Mouse (Mus musculus) liver, embryonic 13.5 days (tissue): ENCODE data around the gene Pccb. TPM values are rescaled to one million over a fixed set of nuclear protein-coding genes. Genes with fewer than 3 reads are reported as not detected.

Experiments used
- ATAC-seq: fragments of 200-750 bp; cut with Nextera tagmentation; 2 replicates; pipeline ENCODE4 v1.8.0; 2017; ENCODE audit warnings: low read depth, mild to moderate bottlenecking, moderate number of reproducible peaks, moderate library complexity
- DNase-seq: peaks from one replicate; pipeline ENCODE4 v3.0.0; 2022
- H3K27ac ChIP-seq: fragments of 300-500 bp; sonication (generic); 2 replicates; pipeline ENCODE4 v1.5.1; 2015; ENCODE audit warnings: moderate library complexity, mild to moderate bottlenecking, inconsistent platforms
- H3K27me3 ChIP-seq: fragments of 300-500 bp; sonication (generic); 2 replicates; pipeline ENCODE4 v1.6.1; 2015; ENCODE audit warnings: mild to moderate bottlenecking, inconsistent platforms
- H3K36me3 ChIP-seq: fragments of 300-500 bp; sonication (generic); 2 replicates; pipeline ENCODE4 v1.6.1; 2015; ENCODE audit warnings: mild to moderate bottlenecking, inconsistent platforms
- H3K4me1 ChIP-seq: fragments of 300-500 bp; sonication (generic); replicated peaks from 2 replicates; pipeline ENCODE4 v1.6.1; 2015; ENCODE audit warnings: inconsistent platforms
- H3K4me2 ChIP-seq: fragments of 300-500 bp; sonication (generic); 2 replicates; pipeline ENCODE4 v1.6.1; 2015; ENCODE audit warnings: inconsistent platforms, mild to moderate bottlenecking, moderate library complexity
- H3K4me3 ChIP-seq: fragments of 300-500 bp; sonication (generic); replicated peaks from 2 replicates; pipeline ENCODE4 v1.5.1; 2015; ENCODE audit warnings: mild to moderate bottlenecking, inconsistent platforms
- H3K9ac ChIP-seq: fragments of 300-500 bp; sonication (generic); 2 replicates; pipeline ENCODE4 v1.6.1; 2015; ENCODE audit warnings: mild to moderate bottlenecking, inconsistent platforms
- H3K9me3 ChIP-seq: fragments of 300-500 bp; sonication (generic); replicated peaks from 2 replicates; pipeline ENCODE4 v1.6.1; 2016; ENCODE audit warnings: inconsistent platforms
- WGBS: fragments of 180-500 bp; shearing (Covaris S2); methylation state at CpG from one replicate; pipeline ENCODE4 v1.1.7; 2015; ENCODE audit not compliant: insufficient replicate concordance; 5-methylcytosine and 5-hydroxymethylcytosine counted together
- polyA plus RNA-seq: library from polyadenylated mRNA; unstranded; fragments of >200 nt; fragmentation: Nextera tagmentation; extraction: Ambion mirVana; gene quantifications from 2 replicates; pipeline ENCODE4 v1.2.1, GENCODE M21; 2015

Gene Pccb
- polyA plus RNA-seq, 1 experiment from 2014 or later = 7.6 TPM

- peak overlapping the region; percentile 90 for H3K4me3 ChIP-seq
- H3K27ac ChIP-seq = peak overlapping the region; percentile 99
- peak overlapping the region; percentile 94 for H3K4me2 ChIP-seq
- ATAC-seq (peak; percentile 90), DNase-seq (peak; percentile 96)
- no peaks in the 10 kb centered on the region for H3K27me3 ChIP-seq
- 1% methylated on average over 62 of the region's 65 CpGs for WGBS
- H3K9me3 ChIP-seq = no peaks in the 10 kb centered on the region
- H3K9ac ChIP-seq = peak overlapping the region; percentile 96
- peaks cover 26% of the 10 kb centered on the region for H3K4me1 ChIP-seq
- H3K36me3 ChIP-seq = no peaks in the 10 kb centered on the region
Measured at GRCm38 (mm10) chr9:101073041-101073986, 38.6 kb upstream of the Pccb start.

GRCm38 (mm10) chr9:101072506-101072905 lies 37.8 kb upstream of the Pccb start:
- H3K36me3 ChIP-seq = no peaks in the 10 kb centered on the region
- 0 out of 2 replicates have a peak overlapping the region, but pooled peaks have one; percentile 10 for H3K9ac ChIP-seq
- DNase-seq (no peak), ATAC-seq (no peak)
- peak overlapping the region; percentile 94 for H3K4me2 ChIP-seq
- 28% methylated on average over 5 of the region's 5 CpGs for WGBS
- H3K9me3 ChIP-seq = no peaks in the 10 kb centered on the region
- H3K27ac ChIP-seq = no peak overlapping the region
- H3K4me1 ChIP-seq = peaks cover 20% of the 10 kb centered on the region
- no peaks in the 10 kb centered on the region for H3K27me3 ChIP-seq
- H3K4me3 ChIP-seq = peak overlapping the region; percentile 90; the same call in 1 of the 2 replicates

DNA sequence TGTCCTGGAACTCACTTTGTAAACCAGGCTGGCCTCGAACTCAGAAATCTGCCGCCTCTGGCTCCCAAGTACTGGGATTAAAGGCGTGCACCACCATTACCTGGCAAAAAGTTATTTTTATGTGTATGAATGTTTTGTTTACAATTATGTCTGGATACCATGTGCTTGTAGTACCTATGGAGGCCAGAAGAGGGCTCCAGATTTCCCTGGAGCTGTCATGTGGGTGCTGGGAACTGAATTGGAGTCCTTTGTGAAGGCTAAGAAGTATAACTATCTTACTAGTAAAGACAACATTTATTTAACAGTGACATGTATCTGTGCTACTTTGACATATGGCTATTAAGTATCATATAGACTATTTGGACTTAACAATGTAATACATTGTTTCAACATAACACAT lies 35.1 kb upstream of the Pccb start:
- Histone ChIP-seq H3K9ac (no peak overlapping the region), H3K9me3 (no peaks in the 10 kb centered on the region), H3K27me3 (no peaks in the 10 kb centered on the region), H3K4me3 (no peak overlapping the region), H3K36me3 (no peaks in the 10 kb centered on the region), H3K27ac (no peak overlapping the region), H3K4me1 (peaks cover 12% of the 10 kb centered on the region), H3K4me2 (no peak overlapping the region)
- no peak for DNase-seq
- WGBS = 90% methylated on average over 3 of the region's 3 CpGs
- ATAC-seq = no peak

DNA sequence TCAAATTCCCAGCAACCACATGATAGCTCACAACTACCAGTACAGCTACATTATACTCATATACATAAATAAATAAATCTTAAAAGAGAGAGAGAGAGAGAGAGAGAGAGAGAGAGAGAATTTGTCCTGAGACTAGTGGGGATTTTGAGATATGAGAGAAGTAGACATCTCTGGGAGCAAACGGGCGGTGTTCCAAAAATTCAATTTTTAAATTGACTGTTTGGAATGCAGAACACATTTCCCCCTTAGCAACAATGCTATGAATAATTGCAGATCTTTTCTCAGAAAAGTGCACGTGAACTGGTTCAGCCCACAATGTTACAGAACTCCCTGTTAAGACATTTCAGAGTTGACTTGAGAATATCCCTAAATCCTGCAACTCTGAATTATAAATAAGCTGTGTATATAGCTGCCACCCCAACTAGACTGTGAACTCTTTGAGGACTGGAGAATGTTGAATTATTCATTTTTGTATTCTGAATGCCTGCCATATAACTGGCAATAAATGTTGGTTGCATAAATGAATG lies 30.4 kb upstream of the Pccb start:
- DNase-seq (no peak), ATAC-seq (no peak)
- no peak overlapping the region for H3K27ac ChIP-seq
- H3K36me3 ChIP-seq = no peaks in the 10 kb centered on the region
- H3K4me2 ChIP-seq = no peak overlapping the region
- H3K4me1 ChIP-seq = no peaks in the 10 kb centered on the region
- WGBS = 82% methylated on average over 3 of the region's 3 CpGs
- H3K4me3 ChIP-seq = no peak overlapping the region
- no peaks in the 10 kb centered on the region for H3K27me3 ChIP-seq
- H3K9ac ChIP-seq = no peak overlapping the region
- no peaks in the 10 kb centered on the region for H3K9me3 ChIP-seq

GRCm38 (mm10) chr9:101062253-101062780 lies 27.6 kb upstream of the Pccb start:
- H3K9ac ChIP-seq = no peak overlapping the region
- H3K9me3 ChIP-seq = no peaks in the 10 kb centered on the region
- H3K27me3 ChIP-seq = no peaks in the 10 kb centered on the region
- 65% methylated on average over 6 of the region's 6 CpGs for WGBS
- H3K4me1 ChIP-seq = no peaks in the 10 kb centered on the region
- ATAC-seq = no peak
- no peak overlapping the region for H3K4me3 ChIP-seq
- H3K27ac ChIP-seq = no peak overlapping the region
- H3K4me2 ChIP-seq = no peak overlapping the region
- no peak for DNase-seq
- H3K36me3 ChIP-seq = no peaks in the 10 kb centered on the region

- Histone ChIP-seq H3K4me1 (no peaks in the 10 kb centered on the region), H3K4me3 (no peak overlapping the region), H3K4me2 (no peak overlapping the region), H3K27ac (no peak overlapping the region), H3K36me3 (no peaks in the 10 kb centered on the region), H3K9me3 (no peaks in the 10 kb centered on the region), H3K27me3 (no peaks in the 10 kb centered on the region), H3K9ac (no peak overlapping the region)
- DNase-seq (no peak), ATAC-seq (no peak)
- 44% methylated on average over 11 of the region's 11 CpGs for WGBS
Measured at GRCm38 (mm10) chr9:101061035-101061434, 26.3 kb upstream of the Pccb start.

DNA sequence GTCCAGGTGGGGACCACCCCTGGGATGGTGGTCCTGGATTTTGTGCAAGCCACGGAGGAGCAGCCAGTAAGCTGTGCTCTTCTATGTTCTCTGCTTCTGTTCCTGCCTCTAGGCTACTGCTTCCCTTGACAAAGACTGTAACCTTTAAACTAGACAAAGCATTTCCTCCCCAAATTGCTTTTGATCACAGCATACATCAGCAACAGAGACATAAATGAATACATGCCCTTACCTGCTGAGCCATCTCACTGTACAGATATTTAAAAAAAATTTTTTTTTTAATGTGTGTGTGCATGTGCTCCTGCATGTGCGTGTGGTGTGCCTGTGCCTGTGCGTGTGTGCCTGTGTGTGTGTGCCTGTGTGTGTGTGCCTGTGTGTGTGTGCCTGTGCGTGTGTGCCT lies 22.5 kb upstream of the Pccb start:
- Histone ChIP-seq H3K36me3 (no peaks in the 10 kb centered on the region), H3K9me3 (no peaks in the 10 kb centered on the region), H3K4me2 (no peak overlapping the region), H3K27me3 (no peaks in the 10 kb centered on the region), H3K27ac (no peak overlapping the region), H3K9ac (no peak overlapping the region), H3K4me3 (no peak overlapping the region), H3K4me1 (no peaks in the 10 kb centered on the region)
- ATAC-seq = no peak
- DNase-seq = no peak
- WGBS = 83% methylated on average over 4 of the region's 4 CpGs

DNA sequence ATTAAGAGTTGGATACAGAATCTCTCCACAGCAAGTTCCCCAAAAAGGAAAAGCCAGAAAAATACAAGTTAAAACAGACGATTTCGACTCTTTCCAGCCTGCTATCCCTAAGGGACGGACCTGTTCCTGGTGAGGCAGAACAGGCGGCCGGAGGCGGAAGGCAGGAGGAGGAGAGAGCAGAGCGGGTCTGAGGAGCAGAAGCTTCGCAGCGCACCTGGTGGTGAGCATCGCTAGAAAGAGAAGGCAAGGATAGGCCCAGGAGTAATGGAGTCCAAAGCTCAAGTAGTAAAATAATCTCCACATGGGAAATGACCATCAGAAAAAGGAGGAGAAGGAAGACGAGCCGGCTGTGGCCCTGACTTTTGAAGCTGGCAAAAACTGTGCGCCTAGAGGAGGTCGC lies 18.6 kb upstream of the Pccb start:
- no peak overlapping the region for H3K4me2 ChIP-seq
- ATAC-seq (no peak), DNase-seq (no peak)
- no peak overlapping the region for H3K4me3 ChIP-seq
- 66% methylated on average over 14 of the region's 14 CpGs for WGBS
- H3K36me3 ChIP-seq = no peaks in the 10 kb centered on the region
- no peak overlapping the region for H3K27ac ChIP-seq
- H3K9ac ChIP-seq = no peak overlapping the region
- H3K9me3 ChIP-seq = no peaks in the 10 kb centered on the region
- H3K27me3 ChIP-seq = no peaks in the 10 kb centered on the region
- no peaks in the 10 kb centered on the region for H3K4me1 ChIP-seq

DNA sequence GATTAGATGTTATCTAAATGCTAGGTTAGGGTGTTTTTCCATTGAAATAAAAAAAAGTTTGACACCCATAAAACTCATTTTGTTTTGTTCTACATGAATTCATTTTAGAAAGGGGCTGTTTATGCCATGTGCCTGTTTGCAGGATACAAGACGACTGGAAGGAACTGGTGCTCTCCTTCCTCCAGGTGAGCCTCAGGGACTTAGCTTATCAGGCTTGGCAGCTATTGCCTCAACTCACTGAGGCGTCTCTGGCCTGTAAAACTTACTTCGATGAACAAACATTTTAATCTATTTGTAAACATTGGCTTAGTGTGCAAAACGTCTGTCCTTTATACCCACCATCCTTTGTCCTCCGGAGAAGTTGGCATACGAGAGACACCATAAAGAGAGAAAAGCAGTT lies 18.0 kb upstream of the Pccb start:
- Histone ChIP-seq H3K9me3 (no peaks in the 10 kb centered on the region), H3K27me3 (no peaks in the 10 kb centered on the region), H3K9ac (no peak overlapping the region), H3K4me3 (no peak overlapping the region), H3K27ac (no peak overlapping the region), H3K36me3 (no peaks in the 10 kb centered on the region), H3K4me1 (no peaks in the 10 kb centered on the region), H3K4me2 (no peak overlapping the region)
- DNase-seq = no peak
- 57% methylated on average over 6 of the region's 6 CpGs for WGBS
- no peak for ATAC-seq

- Histone ChIP-seq H3K9ac (no peak overlapping the region), H3K4me2 (no peak overlapping the region), H3K27ac (no peak overlapping the region), H3K4me3 (no peak overlapping the region), H3K27me3 (no peaks in the 10 kb centered on the region), H3K36me3 (no peaks in the 10 kb centered on the region), H3K4me1 (no peaks in the 10 kb centered on the region), H3K9me3 (no peaks in the 10 kb centered on the region)
- no peak for DNase-seq
- WGBS = 73% methylated on average over 3 of the region's 3 CpGs
- ATAC-seq = no peak
Measured at GRCm38 (mm10) chr9:101052007-101052406, 17.3 kb upstream of the Pccb start.

DNA sequence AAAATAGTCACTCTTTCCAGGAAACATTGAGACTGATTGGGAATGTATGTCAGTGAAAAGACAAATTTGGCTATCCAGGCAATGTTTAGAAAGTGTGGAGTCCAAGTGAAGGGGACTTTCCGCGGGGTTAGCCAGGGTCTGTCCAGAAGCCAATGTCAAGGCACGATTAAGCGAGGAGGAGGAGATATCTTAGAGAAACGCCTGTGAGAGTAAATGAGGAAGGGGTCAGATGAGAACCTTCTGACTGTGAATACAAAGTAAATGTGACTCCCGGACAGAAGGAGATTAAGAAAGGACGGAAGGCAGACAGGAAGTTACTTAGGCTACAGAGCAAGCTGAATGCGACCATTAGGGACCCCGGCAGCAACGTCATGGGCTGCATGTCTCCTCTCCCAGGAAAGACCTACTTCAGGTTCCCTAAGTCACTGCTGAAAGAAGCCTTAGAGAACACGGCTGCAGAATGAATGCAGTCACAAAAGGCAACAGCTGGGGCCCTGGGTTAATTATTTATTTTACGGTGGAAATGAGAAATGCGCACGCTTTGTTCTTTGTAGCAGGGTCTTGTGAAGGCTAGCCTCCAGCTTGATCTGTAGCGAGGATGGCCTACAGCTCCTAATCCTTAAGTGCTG lies 11.1 kb upstream of the Pccb start:
- WGBS = 28% methylated on average over 15 of the region's 15 CpGs
- H3K27me3 ChIP-seq = no peaks in the 10 kb centered on the region
- ATAC-seq = no peak
- H3K9me3 ChIP-seq = no peaks in the 10 kb centered on the region
- H3K27ac ChIP-seq = no peak overlapping the region
- DNase-seq = no peak
- no peaks in the 10 kb centered on the region for H3K36me3 ChIP-seq
- H3K4me1 ChIP-seq = peaks cover 8% of the 10 kb centered on the region; the same call in 1 of the 2 replicates
- peak overlapping the region; percentile 17 for H3K4me2 ChIP-seq
- H3K4me3 ChIP-seq = no peak overlapping the region
- H3K9ac ChIP-seq = no peak overlapping the region
